Mouse (Mus musculus) ES-Bruce4 (cell line): ENCODE measurements at regions not wholly inside any gene's neighbourhood (a gene's known extent, or its start where the extent isn't known, plus 50 kb on each side); places are given as distances from the start of the nearest gene placed in this dataset.
"Not testable (repeated sequence)": the region's sequence is repeated elsewhere in the genome, so short reads cannot be mapped to it uniquely, and the experiment has no call there.

Experiments
- CTCF ChIP-seq: IDR thresholded peaks from one replicate; pipeline ENCODE4 v1.8.1; 2011; ENCODE audit warnings: low read depth, low read length
- EP300 ChIP-seq: IDR thresholded peaks from 2 replicates; pipeline ENCODE4 v1.6.1; 2011; ENCODE audit warnings: low read depth, low read length; ENCODE audit not compliant: insufficient read depth

DNA sequence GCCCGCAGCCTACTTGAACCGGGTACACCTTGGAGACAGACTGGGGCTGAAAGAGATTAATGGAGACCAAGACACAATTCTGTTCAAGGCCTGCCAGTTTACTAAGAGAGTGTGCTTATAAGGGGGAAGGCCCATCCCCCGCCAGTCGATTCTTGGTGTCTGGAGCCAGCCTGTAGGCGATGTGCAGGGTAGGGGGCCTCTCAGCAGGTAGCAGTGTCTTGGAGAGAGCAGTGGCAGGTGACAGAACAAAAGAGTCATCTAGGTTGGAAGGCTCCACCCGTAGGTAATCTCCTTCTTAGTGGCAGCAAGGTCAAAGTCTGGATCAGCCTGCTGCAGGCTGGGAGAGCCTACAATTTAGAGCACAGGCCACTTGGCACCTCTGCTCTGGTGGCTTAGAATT is 335.7 kb upstream of the Cwc22 start:
- not testable (repeated sequence) for TF ChIP-seq CTCF
- peak; percentile 88 for TF ChIP-seq EP300
